Mouse (Mus musculus): ENCODE results near the gene Zic1. TPM values are rescaled to one million over a fixed set of nuclear protein-coding genes. Genes with fewer than 3 reads are reported as not detected.

Gene Zic1
- polyA plus RNA-seq, 1 experiment from 2014 or later: not detected

DNA sequence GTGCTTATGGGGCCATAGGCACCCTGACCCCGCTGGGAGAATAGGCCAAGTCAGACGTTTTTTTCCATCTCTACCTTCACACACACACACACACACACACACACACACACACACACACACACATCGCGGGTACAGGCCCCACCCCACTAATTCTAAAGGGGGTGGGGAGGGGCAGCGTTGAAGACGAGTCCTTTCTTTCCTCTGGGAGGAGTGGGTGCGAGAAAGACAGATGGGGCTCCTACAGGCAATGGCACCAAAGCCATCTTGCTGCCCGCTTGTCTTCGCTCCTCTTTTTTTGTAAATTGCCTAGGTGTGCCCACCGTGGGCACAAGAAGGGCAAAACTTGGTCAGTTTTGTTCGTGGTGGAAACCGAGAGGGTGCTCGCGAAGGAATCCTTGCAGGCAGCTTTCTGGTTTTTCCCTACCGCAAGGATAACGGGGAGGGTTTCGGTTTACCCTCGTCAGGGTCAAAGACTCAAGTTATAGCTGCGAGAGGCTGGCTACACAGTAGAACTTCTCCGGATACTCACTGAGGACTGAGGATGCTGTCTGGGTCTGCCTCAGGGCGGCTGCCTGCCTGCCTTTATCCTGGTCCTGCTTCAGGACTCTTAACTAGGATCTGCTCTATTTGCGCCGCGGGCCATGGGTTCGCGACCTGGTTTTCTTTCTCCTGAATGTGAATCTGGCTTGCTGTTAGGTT lies 3.8 kb upstream of the Zic1 start:
- no peaks in the 10 kb centered on the region for H3K36me3 ChIP-seq (ENCODE audit: control insufficient read depth, insufficient read depth)
- no peak for TF ChIP-seq CTCF (IDR thresholded peaks at IDR 0.05; ENCODE audit: low read depth)
- no peaks in the 10 kb centered on the region for H3K9me3 ChIP-seq (ENCODE audit: control insufficient read depth)
- H3K27me3 ChIP-seq (replicated peaks; ENCODE audit: control insufficient read depth, insufficient read depth, low read length): peaks cover 87% of the 10 kb centered on the region
- no peak for ATAC-seq
- no peak overlapping the region for H3K27ac ChIP-seq (ENCODE audit: low read depth, low read length)
- 4% methylated on average over 26 of the region's 26 CpGs for whole genome bisulfite sequencing
- H3K4me3 ChIP-seq (ENCODE audit: low read depth, low read length): no peak overlapping the region
- no peaks in the 10 kb centered on the region for H3K4me1 ChIP-seq (replicated peaks; ENCODE audit: control insufficient read depth, insufficient read depth, low read length)
- H3K9ac ChIP-seq (ENCODE audit: low read depth, low read length): no peak overlapping the region
- no peak overlapping the region for H3K4me2 ChIP-seq (replicated peaks; ENCODE audit: low read depth)

DNA sequence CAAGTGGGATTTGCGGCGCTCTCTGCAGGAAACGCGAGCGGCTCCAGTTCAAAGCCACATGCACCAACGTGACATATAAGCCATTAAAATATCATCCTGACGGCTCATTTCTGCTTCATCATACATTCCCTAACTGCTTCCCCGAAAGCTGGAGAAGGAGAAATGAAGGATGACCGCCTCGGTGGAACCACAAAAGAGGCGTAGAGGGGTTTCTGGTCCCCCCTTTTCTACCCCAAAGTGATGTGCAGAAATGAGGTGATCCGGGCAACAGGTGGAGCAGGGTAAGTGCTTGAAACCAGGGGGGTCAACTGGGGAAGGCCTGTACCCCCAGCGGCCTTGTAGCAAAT lies 3.3 kb upstream of the Zic1 start:
- no peaks in the 10 kb centered on the region for H3K36me3 ChIP-seq (ENCODE audit: control insufficient read depth, insufficient read depth)
- no peaks in the 10 kb centered on the region for H3K4me1 ChIP-seq (replicated peaks; ENCODE audit: control insufficient read depth, insufficient read depth, low read length)
- H3K4me3 ChIP-seq (ENCODE audit: low read depth, low read length): no peak overlapping the region
- H3K27me3 ChIP-seq (replicated peaks; ENCODE audit: control insufficient read depth, insufficient read depth, low read length): peaks cover 88% of the 10 kb centered on the region
- no peak for ATAC-seq
- H3K27ac ChIP-seq (ENCODE audit: low read depth, low read length): no peak overlapping the region
- H3K9me3 ChIP-seq (ENCODE audit: control insufficient read depth): no peaks in the 10 kb centered on the region
- no peak overlapping the region for H3K9ac ChIP-seq (ENCODE audit: low read depth, low read length)
- no peak for TF ChIP-seq CTCF (IDR thresholded peaks at IDR 0.05; ENCODE audit: low read depth)
- no peak overlapping the region for H3K4me2 ChIP-seq (replicated peaks; ENCODE audit: low read depth)
- 5% methylated on average over 13 of the region's 13 CpGs for WGBS

DNA sequence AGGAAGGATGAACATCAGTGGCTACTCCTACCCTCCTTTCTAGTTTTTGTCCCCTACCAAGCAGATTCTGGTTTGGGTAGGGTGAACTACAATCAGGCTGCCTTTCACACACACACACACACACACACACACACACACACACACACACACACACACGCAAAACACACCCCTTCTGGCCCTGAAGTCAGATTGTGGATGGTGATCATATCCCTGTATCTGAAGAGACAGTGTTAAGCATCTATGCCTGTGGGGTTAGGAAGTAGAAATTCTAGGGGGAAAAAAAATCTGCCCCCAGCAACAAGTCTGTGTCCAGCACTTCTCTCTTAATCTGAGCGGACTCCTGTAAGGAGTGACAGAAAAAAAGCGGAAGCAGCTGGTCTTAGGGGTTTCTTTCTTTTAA lies 2.5 kb upstream of the Zic1 start:
- H3K36me3 ChIP-seq (ENCODE audit: control insufficient read depth, insufficient read depth): no peaks in the 10 kb centered on the region
- no peaks in the 10 kb centered on the region for H3K9me3 ChIP-seq (ENCODE audit: control insufficient read depth)
- 5% methylated on average over 3 of the region's 3 CpGs for WGBS
- H3K4me1 ChIP-seq (replicated peaks; ENCODE audit: control insufficient read depth, insufficient read depth, low read length): no peaks in the 10 kb centered on the region
- H3K27ac ChIP-seq (ENCODE audit: low read depth, low read length): no peak overlapping the region
- H3K4me2 ChIP-seq (replicated peaks; ENCODE audit: low read depth): no peak overlapping the region
- peaks cover 92% of the 10 kb centered on the region for H3K27me3 ChIP-seq (replicated peaks; ENCODE audit: control insufficient read depth, insufficient read depth, low read length)
- H3K4me3 ChIP-seq (ENCODE audit: low read depth, low read length): no peak overlapping the region
- no peak overlapping the region for H3K9ac ChIP-seq (ENCODE audit: low read depth, low read length)
- no peak for ATAC-seq
- no peak for TF ChIP-seq CTCF (IDR thresholded peaks at IDR 0.05; ENCODE audit: low read depth)

DNA sequence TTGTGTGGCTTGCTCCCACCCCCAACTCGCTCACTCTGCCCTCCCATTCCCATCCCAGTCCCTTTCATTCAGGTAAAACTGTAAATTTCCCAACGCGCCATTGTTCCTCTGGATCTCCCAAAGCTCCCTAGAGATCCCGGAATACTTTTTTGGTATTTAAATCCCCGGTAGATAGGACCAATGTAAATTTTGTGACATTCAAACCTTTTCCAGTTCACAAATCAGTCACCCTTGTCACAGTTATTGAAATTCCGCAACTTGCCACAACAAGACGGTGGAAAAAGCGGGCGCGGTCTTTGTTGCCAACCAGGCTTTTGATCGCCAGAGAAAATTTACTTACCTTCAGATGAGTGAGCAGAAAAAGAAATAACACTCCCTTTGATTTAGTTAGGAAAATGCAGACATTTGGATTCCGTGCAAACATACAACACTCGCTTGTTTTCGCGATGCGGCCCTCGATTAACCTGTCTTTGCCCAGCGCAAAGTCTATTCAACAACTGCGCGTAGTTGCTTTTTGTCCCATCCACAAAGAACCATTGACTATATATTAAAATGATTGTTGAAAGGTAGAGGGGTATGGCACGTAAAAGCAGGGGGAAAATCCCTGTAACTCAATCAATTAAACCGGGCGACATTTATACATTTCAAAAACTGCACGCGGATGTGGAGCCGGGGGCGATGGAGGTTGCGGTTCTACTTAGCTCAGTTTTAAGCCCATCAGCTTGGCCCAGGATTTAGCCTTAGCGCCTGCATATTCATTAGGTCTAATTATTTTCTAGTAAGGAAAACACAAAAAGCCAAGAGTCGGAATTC lies 1.6 kb upstream of the Zic1 start:
- Histone ChIP-seq H3K4me2 (replicated peaks; ENCODE audit: low read depth) (no peak overlapping the region), H3K36me3 (ENCODE audit: control insufficient read depth, insufficient read depth) (no peaks in the 10 kb centered on the region), H3K27me3 (replicated peaks; ENCODE audit: control insufficient read depth, insufficient read depth, low read length) (peaks cover 93% of the 10 kb centered on the region), H3K4me3 (ENCODE audit: low read depth, low read length) (no peak overlapping the region), H3K4me1 (replicated peaks; ENCODE audit: control insufficient read depth, insufficient read depth, low read length) (0 out of 2 replicates have a peak, but pooled peaks cover 3% of the 10 kb centered on the region), H3K9ac (ENCODE audit: low read depth, low read length) (no peak overlapping the region), H3K27ac (ENCODE audit: low read depth, low read length) (no peak overlapping the region), H3K9me3 (ENCODE audit: control insufficient read depth) (no peaks in the 10 kb centered on the region)
- no peak for TF ChIP-seq CTCF (IDR thresholded peaks at IDR 0.05; ENCODE audit: low read depth)
- no peak for ATAC-seq
- WGBS: 3% methylated on average over 30 of the region's 30 CpGs

DNA sequence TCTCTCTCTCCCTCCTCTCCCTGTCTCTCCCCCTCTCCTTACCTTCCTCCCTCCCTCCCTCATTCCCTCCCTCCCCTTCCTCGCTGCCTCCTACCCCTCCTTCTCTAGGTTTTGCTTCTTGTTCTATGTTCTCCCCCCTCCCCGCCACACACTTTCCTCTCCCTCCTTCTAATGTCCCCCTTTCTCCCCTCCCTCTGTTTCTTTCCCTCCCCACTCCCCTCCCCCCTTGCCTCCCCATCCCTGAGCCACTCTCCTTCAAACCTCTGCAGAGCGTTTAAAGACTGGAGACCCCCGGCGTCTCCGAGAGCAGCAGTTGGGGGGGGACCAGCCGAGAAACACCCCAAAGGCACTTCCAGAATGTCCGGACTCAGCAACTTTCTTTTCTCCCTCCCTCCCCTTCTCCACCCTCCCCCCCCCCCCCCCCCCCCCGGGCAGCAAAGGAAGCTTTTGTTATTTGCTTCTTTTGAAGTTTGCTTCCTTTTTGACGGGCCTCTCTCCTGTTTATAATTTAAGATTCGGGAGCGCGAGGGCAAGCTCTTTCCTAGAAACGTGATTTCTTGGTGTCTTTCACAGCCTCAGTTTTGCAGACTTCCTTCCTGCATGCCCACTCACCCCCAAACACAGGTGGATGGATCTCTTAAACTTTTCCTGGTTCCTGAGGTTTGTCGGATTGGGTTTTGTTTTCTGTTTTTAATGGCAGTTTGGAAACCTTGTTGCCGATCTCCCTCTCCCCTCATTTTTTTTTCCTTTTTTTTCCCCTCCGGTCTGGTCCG lies 802 bp upstream of the Zic1 start:
- H3K4me3 ChIP-seq (ENCODE audit: low read depth, low read length): no peak overlapping the region
- H3K27me3 ChIP-seq (replicated peaks; ENCODE audit: control insufficient read depth, insufficient read depth, low read length): peaks cover 94% of the 10 kb centered on the region

DNA sequence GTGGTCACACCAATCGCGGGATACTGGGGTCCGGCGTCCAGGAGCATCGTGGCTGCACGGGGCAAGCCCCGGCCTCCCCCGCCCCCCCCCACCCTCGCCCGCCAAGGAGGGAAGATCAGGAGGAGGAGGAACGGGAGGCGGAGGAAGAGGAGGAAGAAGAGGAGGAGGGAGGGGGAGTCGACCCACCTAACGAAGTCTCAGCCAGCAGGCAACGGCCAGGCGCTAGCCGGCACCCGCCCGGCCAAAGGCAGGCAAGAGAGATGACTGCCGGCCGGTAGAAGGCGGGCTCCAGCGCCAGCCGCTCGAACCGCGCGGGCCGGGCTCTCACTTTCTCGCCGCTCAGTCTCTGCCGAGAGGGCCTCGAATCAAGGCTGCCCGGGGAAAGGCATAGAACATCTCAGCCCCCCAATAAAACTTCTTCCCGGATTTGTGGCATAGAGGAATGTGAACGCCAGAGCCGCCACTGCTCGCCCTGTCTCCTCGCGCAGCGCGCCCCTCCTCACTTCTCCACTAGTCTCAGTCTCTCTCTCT lies 574 bp downstream of the Zic1 start:
- no peak overlapping the region for H3K27ac ChIP-seq (ENCODE audit: low read depth, low read length)
- no peak; the same call in 1 of the 2 replicates for TF ChIP-seq CTCF (IDR thresholded peaks at IDR 0.05; ENCODE audit: low read depth)
- no peaks in the 10 kb centered on the region for H3K36me3 ChIP-seq (ENCODE audit: control insufficient read depth, insufficient read depth)
- 0 out of 2 replicates have a peak, but pooled peaks cover 4% of the 10 kb centered on the region for H3K4me1 ChIP-seq (replicated peaks; ENCODE audit: control insufficient read depth, insufficient read depth, low read length)
- H3K9me3 ChIP-seq (ENCODE audit: control insufficient read depth): no peaks in the 10 kb centered on the region
- H3K4me3 ChIP-seq (ENCODE audit: low read depth, low read length): peak overlapping the region; percentile 39
- H3K4me2 ChIP-seq (replicated peaks; ENCODE audit: low read depth): peak overlapping the region; percentile 64
- under 1% methylated on average over 36 of the region's 42 CpGs for WGBS
- peaks cover 94% of the 10 kb centered on the region for H3K27me3 ChIP-seq (replicated peaks; ENCODE audit: control insufficient read depth, insufficient read depth, low read length)
- no peak overlapping the region for H3K9ac ChIP-seq (ENCODE audit: low read depth, low read length)
- ATAC-seq: no peak

More for the DNA sequence above, 802 bp upstream of the Zic1 start:
- H3K4me2 ChIP-seq (replicated peaks; ENCODE audit: low read depth): no peak overlapping the region
- no peaks in the 10 kb centered on the region for H3K36me3 ChIP-seq (ENCODE audit: control insufficient read depth, insufficient read depth)
- H3K9me3 ChIP-seq (ENCODE audit: control insufficient read depth): no peaks in the 10 kb centered on the region
- 0 out of 2 replicates have a peak, but pooled peaks cover 4% of the 10 kb centered on the region for H3K4me1 ChIP-seq (replicated peaks; ENCODE audit: control insufficient read depth, insufficient read depth, low read length)
- H3K9ac ChIP-seq (ENCODE audit: low read depth, low read length): no peak overlapping the region
- ATAC-seq: no peak
- TF ChIP-seq CTCF (IDR thresholded peaks at IDR 0.05; ENCODE audit: low read depth): no peak
- H3K27ac ChIP-seq (ENCODE audit: low read depth, low read length): no peak overlapping the region
- 2% methylated on average over 17 of the region's 18 CpGs for WGBS
